Mouse (Mus musculus) limb, embryonic 10.5 days (tissue): ENCODE data around the gene Defb28. TPM values are rescaled to one million over a fixed set of nuclear protein-coding genes. Genes with fewer than 3 reads are reported as not detected.
A peak's percentile ranks its signal among the peaks of the same experiment; 100 is the strongest.

Source experiments
- DNase-seq: peaks from one replicate; pipeline ENCODE4 v3.0.0-alpha.2; 2017; ENCODE audit warnings: low spot score
- H3K27ac ChIP-seq: fragments of 300-500 bp; sonication (generic); 2 replicates; pipeline ENCODE4 v1.5.1; 2016; ENCODE audit warnings: mild to moderate bottlenecking
- H3K27me3 ChIP-seq: fragments of 300-500 bp; sonication (generic); 2 replicates; pipeline ENCODE4 v1.6.1; 2016; ENCODE audit warnings: low read depth, mild to moderate bottlenecking; ENCODE audit not compliant: poor library complexity, severe bottlenecking
- H3K36me3 ChIP-seq: fragments of 300-500 bp; sonication (generic); 2 replicates; pipeline ENCODE4 v1.6.1; 2016; ENCODE audit warnings: mild to moderate bottlenecking, moderate library complexity
- H3K4me1 ChIP-seq: fragments of 300-500 bp; sonication (generic); 2 replicates; pipeline ENCODE4 v1.6.1; 2016
- H3K4me3 ChIP-seq: fragments of 300-500 bp; sonication (generic); 2 replicates; pipeline ENCODE4 v1.5.1; 2016; ENCODE audit warnings: mild to moderate bottlenecking, moderate library complexity
- H3K9me3 ChIP-seq: fragments of 300-500 bp; sonication (generic); replicated peaks from 2 replicates; pipeline ENCODE4 v1.6.1; 2016; ENCODE audit warnings: mild to moderate bottlenecking
- WGBS: fragments of 180-500 bp; shearing (Covaris S2); methylation state at CpG from one replicate; pipeline ENCODE4 v1.1.7; 2016; 5-methylcytosine and 5-hydroxymethylcytosine counted together
- polyA plus RNA-seq: library from polyadenylated mRNA; unstranded; fragments of >200 nt; fragmentation: Nextera tagmentation; extraction: Ambion mirVana; gene quantifications from 2 replicates; pipeline ENCODE4 v1.2.1, GENCODE M21; 2016

Gene Defb28
- not detected in 2 replicates for polyA plus RNA-seq

GRCm38 (mm10) chr2:152517981-152518380 lies at the start of gene Defb28:
TSS of gene Defb28 (plus strand) at chr2:152518255.
- Histone ChIP-seq H3K4me1 (no peaks in the 10 kb centered on the region), H3K27me3 (no peaks in the 10 kb centered on the region), H3K27ac (no peak within 1 kb of the TSS), H3K9me3 (no peaks in the 10 kb centered on the region), H3K36me3 (no peaks in the 10 kb centered on the region), H3K4me3 (no peak within 1 kb of the TSS)
- DNase-seq = no peak
- 81% methylated on average over 4 of the region's 4 CpGs for WGBS

DNA sequence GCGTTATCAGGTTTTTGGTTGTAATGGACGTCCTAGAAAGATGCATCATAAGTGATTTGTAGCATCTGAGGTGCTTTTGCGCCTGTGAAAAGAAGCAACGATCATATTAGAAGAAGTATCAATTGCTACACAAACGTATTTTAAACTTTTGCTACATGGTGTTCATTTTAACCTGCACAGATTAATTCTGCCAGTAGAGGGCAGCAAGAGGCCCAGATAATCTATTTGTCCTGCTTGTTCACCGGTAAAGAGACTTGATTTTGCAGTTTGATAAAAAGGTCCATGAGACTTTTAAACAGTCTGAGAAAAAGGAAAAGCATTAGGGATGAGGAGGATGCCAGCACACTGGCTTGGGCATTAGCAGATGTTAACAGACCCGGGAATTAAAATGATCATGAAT lies 47.1 kb upstream of the Defb28 start:
- DNase-seq = peak; percentile 40

GRCm38 (mm10) chr2:152472434-152472833 lies 45.6 kb upstream of the Defb28 start:
- 39% methylated on average over 3 of the region's 3 CpGs for WGBS
- H3K36me3 ChIP-seq = no peaks in the 10 kb centered on the region
- DNase-seq = no peak

More for the DNA sequence above, 47.1 kb upstream of the Defb28 start:
- Histone ChIP-seq H3K27me3 (no peaks in the 10 kb centered on the region), H3K4me3 (no peak overlapping the region), H3K36me3 (no peaks in the 10 kb centered on the region), H3K9me3 (no peaks in the 10 kb centered on the region), H3K4me1 (no peaks in the 10 kb centered on the region), H3K27ac (no peak overlapping the region)
- 37% methylated on average over 7 of the region's 7 CpGs for WGBS

DNA sequence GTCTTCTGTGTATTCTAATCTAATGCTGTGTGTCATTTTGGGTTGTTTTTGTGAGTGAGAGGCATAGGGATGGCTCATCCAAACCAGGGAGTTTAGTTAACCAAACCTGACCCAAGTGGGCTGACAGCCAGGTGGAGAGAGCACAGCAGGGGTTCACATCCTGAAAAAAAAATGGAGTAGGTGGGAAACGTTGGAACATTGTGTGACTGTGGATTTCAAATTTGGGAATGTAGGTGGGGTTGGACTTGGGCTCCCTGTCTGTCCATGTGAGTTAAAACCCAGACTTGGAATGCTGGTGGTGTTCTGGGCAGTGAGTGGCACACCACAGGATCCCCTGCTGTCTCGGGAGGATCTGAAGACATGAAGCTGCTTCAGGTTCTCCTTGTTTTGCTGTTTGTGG lies 41.3 kb upstream of the Defb28 start, which contains the start of gene Defb20:
Gene Defb20 (plus strand): TSS at position 301 of the 400 bp plus-strand sequence.
- Histone ChIP-seq H3K4me3 (no peak within 1 kb of the TSS), H3K9me3 (no peaks in the 10 kb centered on the region), H3K36me3 (no peaks in the 10 kb centered on the region), H3K27ac (no peak within 1 kb of the TSS), H3K27me3 (no peaks in the 10 kb centered on the region), H3K4me1 (no peaks in the 10 kb centered on the region)
- 60% methylated on average over 2 of the region's 2 CpGs for WGBS
- DNase-seq = no peak

More at GRCm38 (mm10) chr2:152472434-152472833, 45.6 kb upstream of the Defb28 start:
- H3K4me3 ChIP-seq = no peak overlapping the region
- no peak overlapping the region for H3K27ac ChIP-seq
- H3K9me3 ChIP-seq = no peaks in the 10 kb centered on the region
- H3K27me3 ChIP-seq = no peaks in the 10 kb centered on the region
- H3K4me1 ChIP-seq = no peaks in the 10 kb centered on the region

DNA sequence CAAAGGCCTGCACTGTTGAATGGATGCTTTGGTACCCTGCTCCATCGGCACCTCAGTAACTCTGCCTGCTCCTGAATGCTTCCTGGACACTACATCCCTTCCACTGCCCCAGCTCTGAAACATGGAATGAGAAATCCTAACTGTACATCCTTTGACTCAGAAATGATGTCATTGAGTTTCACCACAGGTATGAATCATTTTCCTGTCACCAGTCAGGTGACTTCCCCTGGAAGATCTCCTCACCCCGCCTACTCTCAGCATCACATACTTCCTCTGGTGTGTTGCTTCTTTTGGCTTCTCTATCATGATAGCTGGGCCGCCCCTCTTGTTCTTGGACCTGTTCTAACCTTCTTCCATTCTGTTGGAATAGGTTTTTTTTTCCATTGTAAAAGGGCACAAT lies 37.2 kb upstream of the Defb28 start:
- no peak for DNase-seq
- Histone ChIP-seq H3K36me3 (no peaks in the 10 kb centered on the region), H3K4me1 (peaks cover 7% of the 10 kb centered on the region; the same call in 1 of the 2 replicates), H3K9me3 (no peaks in the 10 kb centered on the region), H3K4me3 (no peak overlapping the region), H3K27ac (no peak overlapping the region), H3K27me3 (no peaks in the 10 kb centered on the region)
- whole genome bisulfite sequencing = 85% methylated on average over 3 of the region's 3 CpGs

GRCm38 (mm10) chr2:152481726-152482125 lies 36.3 kb upstream of the Defb28 start:
- WGBS = 87% methylated on average over 7 of the region's 7 CpGs
- peaks cover 7% of the 10 kb centered on the region; the same call in 1 of the 2 replicates for H3K4me1 ChIP-seq

DNA sequence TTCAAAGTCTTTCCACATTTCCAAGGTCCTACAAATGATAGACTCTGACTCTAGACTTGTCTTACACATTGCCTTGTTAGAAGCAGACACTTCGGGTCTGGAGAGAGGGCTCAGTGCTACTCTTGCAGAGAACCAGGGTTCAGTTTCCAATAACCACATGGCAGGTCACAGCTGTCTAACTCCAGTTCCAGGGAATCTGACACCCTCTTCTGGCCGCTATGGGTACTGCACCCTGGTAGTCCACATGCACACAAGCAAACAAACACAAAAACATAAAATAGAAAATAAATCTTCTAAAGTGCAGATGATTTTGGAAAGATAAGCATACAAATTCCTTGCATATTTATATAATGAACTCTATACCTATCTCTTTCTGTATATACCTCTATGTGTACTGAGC lies 31.0 kb upstream of the Defb28 start:
- Histone ChIP-seq H3K9me3 (no peaks in the 10 kb centered on the region), H3K36me3 (no peaks in the 10 kb centered on the region), H3K27ac (no peak overlapping the region), H3K4me3 (no peak overlapping the region), H3K27me3 (no peaks in the 10 kb centered on the region), H3K4me1 (peaks cover 7% of the 10 kb centered on the region; the same call in 1 of the 2 replicates)
- DNase-seq = no peak
- 70% methylated on average over 2 of the region's 2 CpGs for WGBS

More at GRCm38 (mm10) chr2:152481726-152482125, 36.3 kb upstream of the Defb28 start:
- Histone ChIP-seq H3K4me3 (no peak overlapping the region), H3K27me3 (no peaks in the 10 kb centered on the region), H3K9me3 (no peaks in the 10 kb centered on the region), H3K36me3 (no peaks in the 10 kb centered on the region), H3K27ac (no peak overlapping the region)
- DNase-seq = no peak

DNA sequence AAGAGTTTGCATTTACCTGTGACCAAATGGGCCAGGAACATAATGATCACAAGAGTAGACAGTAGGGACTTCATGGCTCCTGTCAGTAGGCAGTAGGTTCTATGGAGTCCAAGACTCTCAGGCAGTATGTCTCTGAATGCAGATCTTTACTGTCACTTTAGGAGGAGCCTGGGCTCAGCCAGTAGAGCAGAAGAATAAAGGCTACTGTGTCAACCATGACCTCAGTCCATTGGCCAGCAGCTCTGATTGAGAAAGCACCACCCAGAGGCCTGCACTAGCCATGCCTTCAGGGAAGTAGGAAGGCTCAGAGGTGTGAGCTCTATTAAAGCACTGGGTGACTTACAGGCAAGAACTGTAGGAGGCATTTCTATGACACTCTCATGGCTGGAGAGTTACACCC lies 28.0 kb upstream of the Defb28 start, which contains the start of gene Defb22:
Gene Defb22 (minus strand): TSS at position 101 of the 400 bp plus-strand sequence.
- DNase-seq = no peak
- H3K36me3 ChIP-seq = no peaks in the 10 kb centered on the region
- peaks cover 7% of the 10 kb centered on the region; the same call in 1 of the 2 replicates for H3K4me1 ChIP-seq

GRCm38 (mm10) chr2:152493151-152493550 lies 24.9 kb upstream of the Defb28 start:
- no peak for DNase-seq
- Histone ChIP-seq H3K27ac (no peak overlapping the region), H3K36me3 (no peaks in the 10 kb centered on the region), H3K4me3 (no peak overlapping the region), H3K9me3 (no peaks in the 10 kb centered on the region), H3K27me3 (no peaks in the 10 kb centered on the region), H3K4me1 (no peaks in the 10 kb centered on the region)
- WGBS = 77% methylated on average over 6 of the region's 6 CpGs

More for the DNA sequence above, 28.0 kb upstream of the Defb28 start, which contains the start of gene Defb22:
- H3K27ac ChIP-seq = no peak within 1 kb of the TSS
- H3K9me3 ChIP-seq = no peaks in the 10 kb centered on the region
- no peaks in the 10 kb centered on the region for H3K27me3 ChIP-seq
- no peak within 1 kb of the TSS for H3K4me3 ChIP-seq

- no peaks in the 10 kb centered on the region for H3K4me1 ChIP-seq
- no peaks in the 10 kb centered on the region for H3K9me3 ChIP-seq
- no peak for DNase-seq
- no peak overlapping the region for H3K27ac ChIP-seq
- no peaks in the 10 kb centered on the region for H3K27me3 ChIP-seq
- 80% methylated on average over 6 of the region's 6 CpGs for WGBS
- H3K4me3 ChIP-seq = no peak overlapping the region
- H3K36me3 ChIP-seq = no peaks in the 10 kb centered on the region
Observed at GRCm38 (mm10) chr2:152498020-152498419, 20.0 kb upstream of the Defb28 start.

DNA sequence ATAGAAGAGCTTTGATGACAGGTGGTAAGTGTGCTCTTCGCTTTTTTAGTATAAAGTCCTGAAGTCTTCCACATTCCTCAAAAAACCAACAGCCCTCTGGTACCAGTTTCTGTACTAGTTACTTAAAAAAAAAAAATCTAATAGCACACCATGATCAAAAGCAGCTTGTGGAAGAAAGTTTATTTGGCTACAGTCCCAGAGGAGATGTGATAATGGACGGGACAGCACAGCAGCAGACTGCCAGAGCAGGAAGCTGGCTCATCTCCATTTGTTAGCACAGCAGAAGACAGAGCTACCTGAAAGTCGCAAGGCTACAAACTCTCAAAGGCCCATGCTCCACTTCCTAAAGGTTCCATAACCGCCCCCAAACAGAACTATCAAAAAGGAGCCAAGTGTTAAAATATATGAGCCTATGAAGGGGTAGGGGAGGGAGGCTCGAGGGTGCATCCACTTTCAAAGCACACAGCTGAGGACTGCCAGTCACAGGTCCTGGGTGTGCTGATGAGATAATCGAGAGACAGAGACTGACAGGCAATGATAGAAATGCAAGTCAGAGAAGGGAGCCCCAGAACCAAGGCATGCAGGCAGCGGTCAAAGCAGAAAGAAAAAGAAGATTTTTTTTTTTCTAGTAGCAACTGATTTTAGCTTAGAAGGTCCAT lies 17.7 kb upstream of the Defb28 start:
- Histone ChIP-seq H3K4me3 (no peak overlapping the region), H3K9me3 (no peaks in the 10 kb centered on the region), H3K4me1 (no peaks in the 10 kb centered on the region), H3K27ac (no peak overlapping the region), H3K36me3 (no peaks in the 10 kb centered on the region), H3K27me3 (no peaks in the 10 kb centered on the region)
- WGBS = 83% methylated on average over 7 of the region's 7 CpGs
- DNase-seq = no peak

- Histone ChIP-seq H3K27me3 (no peaks in the 10 kb centered on the region), H3K4me1 (no peaks in the 10 kb centered on the region), H3K4me3 (no peak overlapping the region), H3K36me3 (no peaks in the 10 kb centered on the region), H3K27ac (no peak overlapping the region), H3K9me3 (no peaks in the 10 kb centered on the region)
- DNase-seq = no peak
- WGBS = 85% methylated on average over 6 of the region's 6 CpGs
Observed at GRCm38 (mm10) chr2:152500863-152501229, 17.2 kb upstream of the Defb28 start.

GRCm38 (mm10) chr2:152503950-152504349 lies 14.1 kb upstream of the Defb28 start:
- H3K9me3 ChIP-seq = no peaks in the 10 kb centered on the region
- DNase-seq = no peak
- no peak overlapping the region for H3K4me3 ChIP-seq
- H3K27me3 ChIP-seq = no peaks in the 10 kb centered on the region
- H3K27ac ChIP-seq = no peak overlapping the region
- H3K4me1 ChIP-seq = no peaks in the 10 kb centered on the region
- WGBS = 88% methylated on average over 2 of the region's 2 CpGs
- H3K36me3 ChIP-seq = no peaks in the 10 kb centered on the region
